Mouse (Mus musculus): ENCODE measurements around the gene Fuca1. TPM values are rescaled to one million over a fixed set of nuclear protein-coding genes. Genes with fewer than 3 reads are reported as not detected.

Fuca1 gene
- total and polyA plus RNA-seq, 3 experiments, result 32.6 to 77.6 (median 66.5) TPM

DNA sequence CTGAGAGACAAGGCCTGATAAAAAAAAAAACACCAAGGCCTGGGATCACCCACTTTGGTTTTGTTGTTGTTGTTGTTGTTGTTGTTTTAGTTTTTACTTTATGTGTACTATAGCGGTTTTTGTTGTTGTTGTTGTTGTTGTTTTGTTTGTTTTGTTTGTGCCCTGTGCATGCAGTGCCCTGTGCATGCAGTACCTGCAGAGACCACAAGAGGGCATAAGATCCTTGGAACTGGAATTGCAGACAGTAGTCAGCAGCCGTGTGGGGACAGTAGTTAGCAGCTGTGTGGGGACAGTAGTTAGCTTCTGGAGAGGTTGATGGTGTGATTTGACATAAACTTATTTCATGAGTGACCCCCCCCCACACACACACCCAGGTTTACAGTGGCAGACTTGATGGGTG, 33.7 kb downstream of the Fuca1 start (continued):
- TF ChIP-seq USF2 (conservative IDR thresholded peaks at IDR 0.05; ENCODE audit: low read depth, low read length) (no peak), E2F4 (IDR thresholded peaks at IDR 0.05; ENCODE audit: insufficient replicate concordance, low read depth, low read length) (no peak), MXI1 (IDR thresholded peaks at IDR 0.05; ENCODE audit: low read depth, low read length) (no peak), CHD2 (IDR thresholded peaks at IDR 0.05; ENCODE audit: low read length) (no peak)

DNA sequence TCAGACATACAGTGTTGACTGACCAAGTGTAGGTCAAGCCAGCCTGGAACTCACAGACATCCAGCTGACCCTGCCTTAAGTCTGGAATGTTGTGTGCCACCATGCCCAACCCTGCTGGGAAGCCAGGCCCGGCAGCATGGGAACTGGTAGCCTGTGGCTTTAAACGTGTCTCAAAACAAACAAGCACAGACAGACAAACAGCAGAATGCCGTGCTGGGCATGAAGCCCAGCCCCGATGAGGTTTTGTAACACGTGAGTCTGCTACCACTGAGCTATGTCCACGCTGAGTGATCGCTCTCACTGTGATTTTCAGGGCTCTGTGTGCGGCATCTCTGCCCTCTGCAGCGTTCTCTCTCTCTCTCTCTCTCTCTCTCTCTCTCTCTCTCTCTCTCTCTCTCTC, 35.4 kb downstream of the Fuca1 start:
- Histone ChIP-seq H3K27me3 (replicated peaks) (no peaks in the 10 kb centered on the region), H3K36me3 (replicated peaks in 1 of 2; ENCODE audit: control insufficient read depth in 1 of 2, insufficient read depth in 1 of 2, low read length in 1 of 2) (peaks cover 49 to 80% of the 10 kb centered on the region in 2 experiments), H3K9ac (ENCODE audit: insufficient read depth, low read depth) (no peak overlapping the region), H3K4me3 (replicated peaks in 1 of 3; ENCODE audit: low read depth in 2 of 3, low read length in 2 of 3, poor library complexity in 1 of 3) (no peak overlapping the region), H3K4me1 (ENCODE audit: control insufficient read depth in 1 of 2, insufficient read depth in 2 of 2) (peaks cover 0 to 11% of the 10 kb centered on the region in 2 experiments; a peak in 1 of 4 replicates), H3K4me2 (ENCODE audit: insufficient read depth, low read depth, poor library complexity, severe bottlenecking) (no peak overlapping the region), H3K27ac (ENCODE audit: insufficient read depth, low read depth) (no peak overlapping the region), H3K79me2 (replicated peaks; ENCODE audit: control insufficient read depth, extremely low read depth, insufficient read depth, poor library complexity, severe bottlenecking) (no peaks in the 10 kb centered on the region), H3K9me3 (replicated peaks; ENCODE audit: low read length) (peaks cover 11% of the 10 kb centered on the region)
- no peak for TF ChIP-seq CTCF (conservative IDR thresholded peaks at IDR 0.05 in 1 of 2, IDR thresholded peaks at IDR 0.05 in 1 of 2; ENCODE audit: low read depth in 2 of 2, low read length in 2 of 2)
- in situ Hi-C loops (cut with MboI; ENCODE audit: low pct_ligation_motif_present, low pct_unique_long_range_greater_than_20kb, low sequenced_read_pairs) (no loop called here), dilution Hi-C loops (cut with MboI; ENCODE audit: extremely low pct_ligation_motif_present, extremely low pct_unique_long_range_greater_than_20kb, low sequenced_read_pairs) (no loop called here)
- DNase-seq (ENCODE audit: extremely low read depth), result no peak

DNA sequence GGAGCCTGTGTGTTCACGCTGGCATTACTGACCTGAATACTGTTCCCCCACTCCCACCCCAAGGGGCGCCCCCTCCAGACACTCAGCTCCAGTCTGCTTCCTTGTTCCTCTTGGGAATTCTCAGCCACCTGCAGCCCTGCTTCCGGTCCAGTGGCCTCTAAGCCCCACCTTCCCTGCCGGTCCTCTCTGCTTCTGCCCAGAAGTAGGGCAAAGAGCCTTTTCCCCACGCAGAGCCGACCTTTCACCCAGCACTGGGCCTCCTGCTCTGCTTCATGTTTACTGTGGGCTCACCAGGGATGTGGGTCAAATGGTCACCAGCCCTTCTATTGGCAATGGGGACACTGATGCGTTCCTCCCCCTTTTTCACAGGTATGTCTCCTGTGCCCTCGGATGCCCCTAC, 37.8 kb downstream of the Fuca1 start:
- Histone ChIP-seq H3K79me2 (replicated peaks; ENCODE audit: control insufficient read depth, extremely low read depth, insufficient read depth, poor library complexity, severe bottlenecking) (no peaks in the 10 kb centered on the region), H3K4me3 (replicated peaks in 1 of 3; ENCODE audit: low read depth in 2 of 3, low read length in 2 of 3, poor library complexity in 1 of 3) (no peak overlapping the region), H3K9me3 (replicated peaks; ENCODE audit: low read length) (no peaks in the 10 kb centered on the region), H3K27me3 (replicated peaks) (no peaks in the 10 kb centered on the region), H3K36me3 (replicated peaks in 1 of 2; ENCODE audit: control insufficient read depth in 1 of 2, insufficient read depth in 1 of 2, low read length in 1 of 2) (peaks cover 41 to 75% of the 10 kb centered on the region in 2 experiments), H3K9ac (ENCODE audit: insufficient read depth, low read depth) (no peak overlapping the region), H3K27ac (ENCODE audit: insufficient read depth, low read depth) (no peak overlapping the region), H3K4me2 (ENCODE audit: insufficient read depth, low read depth, poor library complexity, severe bottlenecking) (no peak overlapping the region), H3K4me1 (ENCODE audit: control insufficient read depth in 1 of 2, insufficient read depth in 2 of 2) (peaks cover 0 to 19% of the 10 kb centered on the region in 2 experiments; a peak in 2 of 4 replicates)
- TF ChIP-seq ELF1 (IDR thresholded peaks at IDR 0.05; ENCODE audit: low read depth, low read length) (no peak), SMC3 (IDR thresholded peaks at IDR 0.05; ENCODE audit: low read depth, low read length) (no peak), CTCF (conservative IDR thresholded peaks at IDR 0.05 in 1 of 2, IDR thresholded peaks at IDR 0.05 in 1 of 2; ENCODE audit: low read depth in 2 of 2, low read length in 2 of 2) (no peak), MYC (IDR thresholded peaks at IDR 0.05; ENCODE audit: low read depth, low read length) (no peak), MAX (IDR thresholded peaks at IDR 0.05; ENCODE audit: low read length) (no peak), POLR2AphosphoS2 (IDR thresholded peaks at IDR 0.05; ENCODE audit: low read depth, low read length) (no peak), MAFK (IDR thresholded peaks at IDR 0.05; ENCODE audit: insufficient replicate concordance, low read length) (no peak), RCOR1 (conservative IDR thresholded peaks at IDR 0.05; ENCODE audit: low read depth, low read length) (no peak), GABPA (IDR thresholded peaks at IDR 0.05; ENCODE audit: insufficient replicate concordance, low read depth, low read length) (no peak), JUND (conservative IDR thresholded peaks at IDR 0.05; ENCODE audit: low read depth, low read length) (no peak)
- in situ Hi-C loops (cut with MboI; ENCODE audit: low pct_ligation_motif_present, low pct_unique_long_range_greater_than_20kb, low sequenced_read_pairs), result no loop called here
- dilution Hi-C loops (cut with MboI; ENCODE audit: extremely low pct_ligation_motif_present, extremely low pct_unique_long_range_greater_than_20kb, low sequenced_read_pairs), result no loop called here
- DNase-seq (ENCODE audit: extremely low read depth), result no peak

All from CH12.LX (cell line).